Mouse (Mus musculus): Measurements from ENCODE around the gene Gm6993. TPM values are rescaled to one million over a fixed set of nuclear protein-coding genes. Genes with fewer than 3 reads are reported as not detected.

Gm6993 gene
- polyA plus RNA-seq (2015; fragmentation: Nextera tagmentation; extraction: Ambion mirVana) = not detected in 2 replicates

DNA sequence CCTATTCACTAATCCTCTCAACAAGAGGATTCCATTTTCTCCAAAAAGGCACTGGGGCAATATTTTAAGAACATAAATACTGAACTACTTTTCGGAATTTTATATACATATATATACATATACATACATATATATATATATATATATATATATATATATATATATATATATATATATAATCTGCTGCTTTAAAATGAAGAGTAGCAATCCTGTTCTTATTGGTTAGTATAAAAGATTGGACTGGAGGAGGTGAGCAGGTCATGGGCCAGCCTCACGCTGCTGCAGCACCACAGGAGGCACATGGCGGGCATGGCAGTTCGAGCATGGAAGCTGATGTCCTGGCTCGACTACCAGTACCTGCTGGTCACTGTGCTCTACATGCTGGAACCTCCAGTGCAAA, at the start of gene Gm6993:
Gene Gm6993, plus strand, starts transcription at position 301 of the 400 bp plus-strand sequence.
- Histone ChIP-seq H3K4me2 (no peak within 1 kb of the TSS), H3K9ac (no peak within 1 kb of the TSS), H3K4me1 (no peaks in the 10 kb centered on the region), H3K27ac (no peak within 1 kb of the TSS), H3K36me3 (ENCODE audit: poor library complexity, severe bottlenecking) (no peaks in the 10 kb centered on the region), H3K27me3 (no peaks in the 10 kb centered on the region), H3K9me3 (replicated peaks) (no peaks in the 10 kb centered on the region), H3K4me3 (no peak within 1 kb of the TSS)
- 83% methylated on average over 5 of the region's 5 CpGs for WGBS
- ATAC-seq = no peak

DNA sequence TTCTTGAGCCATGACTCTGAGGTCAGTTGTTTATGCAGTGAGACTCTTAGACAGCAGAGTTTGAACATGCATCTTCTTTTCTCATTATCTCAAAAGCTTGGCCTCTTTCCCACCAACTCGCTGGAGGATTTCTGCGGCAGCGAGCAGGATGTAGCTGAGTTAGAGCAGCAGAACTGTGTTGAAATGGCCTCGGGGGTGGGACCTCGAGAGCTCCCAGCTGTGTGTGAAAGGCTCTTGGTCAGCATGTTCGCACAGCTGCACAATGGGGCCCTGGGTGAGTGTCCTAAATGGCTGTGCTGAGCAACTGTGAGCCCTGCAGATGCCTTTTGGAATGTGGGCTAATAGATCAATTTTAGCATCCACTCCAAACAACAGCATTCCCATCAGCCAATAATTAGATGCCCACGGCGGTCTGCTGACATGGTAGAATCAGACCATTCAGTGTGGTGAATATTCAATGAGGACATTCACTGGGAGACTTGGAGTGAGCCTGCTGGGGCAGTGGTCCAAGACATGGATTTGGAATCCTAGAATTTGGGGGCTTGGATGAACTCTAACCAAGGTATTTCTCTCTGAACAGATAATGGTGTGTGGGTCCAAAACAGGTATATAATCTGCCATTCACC, 49.1 kb upstream of the Gm6993 start:
- H3K27me3 ChIP-seq = no peaks in the 10 kb centered on the region
- peaks cover 7% of the 10 kb centered on the region; the same call in 1 of the 2 replicates for H3K4me1 ChIP-seq
- no peak overlapping the region for H3K27ac ChIP-seq
- no peak overlapping the region for H3K9ac ChIP-seq
- WGBS = 18% methylated on average over 8 of the region's 8 CpGs
- no peaks in the 10 kb centered on the region for H3K9me3 ChIP-seq (replicated peaks)
- no peak overlapping the region for H3K4me3 ChIP-seq
- ATAC-seq = 0 out of 2 replicates have a peak, but pooled peaks have one; percentile 48
- 0 out of 2 replicates have a peak overlapping the region, but pooled peaks have one; percentile 22 for H3K4me2 ChIP-seq
- H3K36me3 ChIP-seq (ENCODE audit: poor library complexity, severe bottlenecking) = no peaks in the 10 kb centered on the region

GRCm38 (mm10) chr12:31202509-31202908, 38.1 kb upstream of the Gm6993 start:
- 80% methylated on average over 1 of the region's 1 CpGs for WGBS
- H3K27ac ChIP-seq = no peak overlapping the region

GRCm38 (mm10) chr12:31203746-31204455, 36.7 kb upstream of the Gm6993 start:
- H3K36me3 ChIP-seq (ENCODE audit: poor library complexity, severe bottlenecking) = no peaks in the 10 kb centered on the region

More at GRCm38 (mm10) chr12:31202509-31202908, 38.1 kb upstream of the Gm6993 start:
- Histone ChIP-seq H3K4me1 (no peaks in the 10 kb centered on the region), H3K9ac (no peak overlapping the region), H3K36me3 (ENCODE audit: poor library complexity, severe bottlenecking) (no peaks in the 10 kb centered on the region), H3K4me3 (no peak overlapping the region), H3K4me2 (no peak overlapping the region), H3K27me3 (no peaks in the 10 kb centered on the region), H3K9me3 (replicated peaks) (no peaks in the 10 kb centered on the region)
- no peak for ATAC-seq

GRCm38 (mm10) chr12:31204898-31205297, 35.7 kb upstream of the Gm6993 start:
- Histone ChIP-seq H3K27ac (no peak overlapping the region), H3K4me3 (no peak overlapping the region), H3K36me3 (ENCODE audit: poor library complexity, severe bottlenecking) (no peaks in the 10 kb centered on the region), H3K9ac (no peak overlapping the region), H3K4me2 (no peak overlapping the region), H3K9me3 (replicated peaks) (no peaks in the 10 kb centered on the region), H3K4me1 (peaks cover 12% of the 10 kb centered on the region), H3K27me3 (no peaks in the 10 kb centered on the region)
- no peak for ATAC-seq
- 94% methylated on average over 3 of the region's 3 CpGs for WGBS

More at GRCm38 (mm10) chr12:31203746-31204455, 36.7 kb upstream of the Gm6993 start:
- ATAC-seq = no peak
- H3K4me1 ChIP-seq = peaks cover 3% of the 10 kb centered on the region
- no peak overlapping the region for H3K4me2 ChIP-seq
- no peak overlapping the region for H3K9ac ChIP-seq
- H3K27me3 ChIP-seq = no peaks in the 10 kb centered on the region
- H3K27ac ChIP-seq = no peak overlapping the region
- 88% methylated on average over 6 of the region's 6 CpGs for WGBS
- no peak overlapping the region for H3K4me3 ChIP-seq
- H3K9me3 ChIP-seq (replicated peaks) = no peaks in the 10 kb centered on the region

- no peaks in the 10 kb centered on the region for H3K36me3 ChIP-seq (ENCODE audit: poor library complexity, severe bottlenecking)
- ATAC-seq = no peak
- WGBS = 81% methylated on average over 10 of the region's 10 CpGs
These were observed 34.5 kb upstream of the Gm6993 start for GRCm38 (mm10) chr12:31205983-31206633.

DNA sequence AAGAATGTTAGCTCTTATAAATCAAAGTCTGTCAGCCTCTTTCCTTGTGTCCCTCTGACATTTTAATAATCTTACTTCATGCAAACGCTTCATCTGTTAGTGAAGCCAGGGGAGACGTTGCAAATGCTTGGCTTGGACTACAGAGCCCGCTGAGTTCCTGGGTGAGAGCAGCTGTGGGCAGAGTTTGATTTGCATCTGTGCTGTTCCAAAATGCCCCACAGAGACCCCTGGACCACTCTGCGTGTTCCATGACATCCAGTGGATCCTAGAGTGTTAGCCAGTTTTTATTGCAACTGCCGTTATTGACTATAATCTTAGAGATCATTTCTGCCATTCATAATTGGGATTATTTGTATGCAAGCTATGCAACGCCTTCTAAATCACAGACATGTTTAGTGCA, 31.8 kb upstream of the Gm6993 start:
- Histone ChIP-seq H3K4me3 (no peak overlapping the region), H3K9ac (no peak overlapping the region), H3K27ac (peak overlapping the region; percentile 31), H3K4me2 (no peak overlapping the region), H3K27me3 (no peaks in the 10 kb centered on the region), H3K4me1 (peaks cover 19% of the 10 kb centered on the region), H3K9me3 (replicated peaks) (no peaks in the 10 kb centered on the region), H3K36me3 (ENCODE audit: poor library complexity, severe bottlenecking) (no peaks in the 10 kb centered on the region)
- WGBS = 60% methylated on average over 6 of the region's 6 CpGs
- ATAC-seq = no peak

More at GRCm38 (mm10) chr12:31205983-31206633, 34.5 kb upstream of the Gm6993 start:
- Histone ChIP-seq H3K27ac (no peak overlapping the region), H3K4me1 (peaks cover 12% of the 10 kb centered on the region), H3K27me3 (no peaks in the 10 kb centered on the region), H3K9ac (no peak overlapping the region), H3K9me3 (replicated peaks) (no peaks in the 10 kb centered on the region), H3K4me2 (no peak overlapping the region), H3K4me3 (no peak overlapping the region)

DNA sequence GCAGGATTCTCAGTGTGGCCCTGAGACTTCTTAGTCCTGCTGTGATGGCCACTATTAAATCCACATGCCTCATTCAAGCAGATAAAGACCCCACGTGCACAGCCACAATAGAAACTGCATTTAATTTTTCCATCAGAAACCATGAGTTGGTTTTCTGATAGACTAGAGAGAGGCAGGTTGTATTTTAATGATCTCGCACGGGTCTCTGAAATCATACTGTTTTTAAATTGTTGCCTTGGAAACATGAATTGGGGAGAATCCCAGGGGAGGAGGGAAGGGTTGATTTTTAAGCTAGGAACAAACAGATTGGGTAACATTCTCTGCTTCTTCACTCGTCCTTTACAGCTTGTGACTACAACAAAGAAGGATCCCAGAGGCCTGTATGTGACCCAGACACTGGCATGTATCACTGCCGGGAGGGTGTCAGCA, 31.2 kb upstream of the Gm6993 start:
- H3K9me3 ChIP-seq (replicated peaks) = no peaks in the 10 kb centered on the region
- 21% methylated on average over 5 of the region's 5 CpGs for WGBS
- no peak overlapping the region for H3K4me2 ChIP-seq
- no peak overlapping the region for H3K9ac ChIP-seq
- no peaks in the 10 kb centered on the region for H3K27me3 ChIP-seq
- H3K4me3 ChIP-seq = no peak overlapping the region
- ATAC-seq = peak; percentile 67
- peaks cover 22% of the 10 kb centered on the region for H3K4me1 ChIP-seq
- peak overlapping the region; percentile 31 for H3K27ac ChIP-seq
- H3K36me3 ChIP-seq (ENCODE audit: poor library complexity, severe bottlenecking) = no peaks in the 10 kb centered on the region

- H3K27ac ChIP-seq = no peak overlapping the region
- peak; percentile 58; the same call in 1 of the 2 replicates for ATAC-seq
- no peak overlapping the region for H3K9ac ChIP-seq
- no peaks in the 10 kb centered on the region for H3K9me3 ChIP-seq (replicated peaks)
- no peaks in the 10 kb centered on the region for H3K27me3 ChIP-seq
- peaks cover 22% of the 10 kb centered on the region for H3K4me1 ChIP-seq
- no peaks in the 10 kb centered on the region for H3K36me3 ChIP-seq (ENCODE audit: poor library complexity, severe bottlenecking)
- no peak overlapping the region for H3K4me3 ChIP-seq
- no peak overlapping the region for H3K4me2 ChIP-seq
- WGBS = 56% methylated on average over 7 of the region's 7 CpGs
These were observed 27.0 kb upstream of the Gm6993 start for GRCm38 (mm10) chr12:31213556-31213955.

DNA sequence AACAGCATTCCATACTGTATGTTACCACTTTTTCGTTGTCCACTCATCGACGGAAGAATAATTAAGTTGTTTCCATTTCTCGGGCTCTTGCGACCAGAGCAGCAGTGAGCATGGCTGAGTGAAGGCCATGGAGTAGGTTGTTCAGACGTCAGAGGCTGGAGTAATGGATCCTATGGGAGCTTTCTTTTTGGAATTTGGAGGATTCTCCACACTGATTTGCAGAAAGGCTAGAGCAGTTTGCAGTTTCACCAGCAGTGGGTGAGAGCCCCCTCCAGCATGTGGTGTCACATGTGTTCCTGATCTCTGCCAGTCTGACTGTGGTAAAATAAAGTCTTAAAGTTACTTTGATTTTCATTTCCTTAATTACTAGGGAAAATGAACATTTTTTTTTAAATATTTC, 25.6 kb upstream of the Gm6993 start:
- Histone ChIP-seq H3K36me3 (ENCODE audit: poor library complexity, severe bottlenecking) (no peaks in the 10 kb centered on the region), H3K4me1 (peaks cover 10% of the 10 kb centered on the region), H3K4me3 (no peak overlapping the region), H3K9me3 (replicated peaks) (no peaks in the 10 kb centered on the region), H3K27me3 (no peaks in the 10 kb centered on the region), H3K4me2 (no peak overlapping the region), H3K27ac (no peak overlapping the region), H3K9ac (no peak overlapping the region)
- ATAC-seq = no peak
- 88% methylated on average over 6 of the region's 6 CpGs for WGBS

- Histone ChIP-seq H3K9ac (no peak overlapping the region), H3K27ac (no peak overlapping the region), H3K4me3 (no peak overlapping the region), H3K36me3 (ENCODE audit: poor library complexity, severe bottlenecking) (no peaks in the 10 kb centered on the region), H3K4me1 (peaks cover 14% of the 10 kb centered on the region), H3K4me2 (no peak overlapping the region), H3K9me3 (replicated peaks) (no peaks in the 10 kb centered on the region), H3K27me3 (no peaks in the 10 kb centered on the region)
- ATAC-seq = no peak
- WGBS = 90% methylated on average over 5 of the region's 5 CpGs
These were observed 23.3 kb upstream of the Gm6993 start for GRCm38 (mm10) chr12:31217232-31217631.

- no peak overlapping the region for H3K4me3 ChIP-seq
- H3K4me1 ChIP-seq = peaks cover 13% of the 10 kb centered on the region; the same call in 1 of the 2 replicates
- H3K36me3 ChIP-seq (ENCODE audit: poor library complexity, severe bottlenecking) = no peaks in the 10 kb centered on the region
- no peak overlapping the region for H3K9ac ChIP-seq
- H3K4me2 ChIP-seq = no peak overlapping the region
- H3K9me3 ChIP-seq (replicated peaks) = no peaks in the 10 kb centered on the region
- no peaks in the 10 kb centered on the region for H3K27me3 ChIP-seq
- ATAC-seq = no peak
- WGBS = 76% methylated on average over 3 of the region's 3 CpGs
- no peak overlapping the region for H3K27ac ChIP-seq
These were observed 21.8 kb upstream of the Gm6993 start for GRCm38 (mm10) chr12:31218774-31219173.
